Comparison of ENCODE assay signal across 22 mouse cellular contexts in the genomic region with DNA sequence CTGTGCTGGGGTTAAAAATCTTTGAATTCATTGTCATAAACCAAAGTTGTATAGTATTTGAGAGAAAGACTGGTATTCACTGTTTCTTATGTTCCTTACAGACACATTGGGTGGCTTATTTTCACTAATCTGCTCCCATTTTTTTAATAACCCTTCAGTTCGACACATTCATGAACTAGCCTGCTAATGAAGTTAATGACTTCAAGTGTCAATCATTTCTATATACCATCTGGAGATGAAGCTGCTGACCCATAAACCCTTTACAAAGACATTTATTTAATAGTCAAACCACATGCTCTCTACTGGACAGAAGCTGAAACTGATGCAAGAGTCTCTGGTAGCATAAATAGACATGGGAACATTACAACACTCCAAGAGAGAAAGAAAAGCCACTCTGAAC.
DNase-seq lines count a peak whose midpoint lies in the region; ATAC-seq and TF ChIP-seq lines count a peak whose summit lies in the region.
"Had no signal": no experiment of that assay in that cellular context is flagged by ENCODE, and none has a peak within 500 bp of the region (broad histone marks: within the 10 kb centered on the region; RNA-seq: fewer than 3 reads in every experiment).

No protein-coding gene starts in this region.

- no peak for TF ChIP-seq POLR2A in brain, embryonic 14.5 days (IDR thresholded peaks at IDR 0.05; ENCODE audit: borderline replicate concordance, extremely low read depth, insufficient read depth, insufficient read length, poor library complexity, severe bottlenecking)

- 20% methylated on average over 1 of the region's 1 CpGs for whole genome bisulfite sequencing in forebrain, embryonic 14.5 days
- 23% methylated on average over 1 of the region's 1 CpGs for WGBS in forebrain, embryonic 15.5 days
- WGBS in heart, embryonic 11.5 days (ENCODE audit: insufficient replicate concordance), result 72% methylated on average over 1 of the region's 1 CpGs

- H3K4me2 ChIP-seq in forebrain, embryonic 14.5 days (ENCODE audit: low read length), result no peak overlapping the region
- H3K4me2 ChIP-seq in forebrain, embryonic 15.5 days (replicated peaks), result no peak overlapping the region
- no peak overlapping the region for H3K4me2 ChIP-seq in heart, embryonic 11.5 days
- H3K4me2 ChIP-seq: embryonic facial prominence, embryonic 12.5 days; embryonic facial prominence, embryonic 15.5 days; forebrain, embryonic 12.5 days had no signal

- H3K9me3 ChIP-seq in forebrain, embryonic 14.5 days (replicated peaks; ENCODE audit: control insufficient read depth, low read length), result no peaks in the 10 kb centered on the region
- H3K9me3 ChIP-seq in forebrain, embryonic 15.5 days, result no peaks in the 10 kb centered on the region
- no peaks in the 10 kb centered on the region for H3K9me3 ChIP-seq in heart, embryonic 11.5 days (replicated peaks; ENCODE audit: control insufficient read depth, low read length)
- H3K9me3 ChIP-seq: embryonic facial prominence, embryonic 12.5 days; embryonic facial prominence, embryonic 15.5 days; forebrain, embryonic 10.5 days; forebrain, embryonic 12.5 days had no signal

- H3K27me3 ChIP-seq in forebrain, embryonic 14.5 days (replicated peaks; ENCODE audit: control insufficient read depth, insufficient read depth, low read length), result no peaks in the 10 kb centered on the region
- H3K27me3 ChIP-seq in forebrain, embryonic 15.5 days, result no peaks in the 10 kb centered on the region
- no peaks in the 10 kb centered on the region for H3K27me3 ChIP-seq in heart, embryonic 11.5 days (ENCODE audit: control insufficient read depth, insufficient read depth, low read length)
- H3K27me3 ChIP-seq: embryonic facial prominence, embryonic 12.5 days; embryonic facial prominence, embryonic 15.5 days; forebrain, embryonic 12.5 days; Patski had no signal

- no peaks in the 10 kb centered on the region for H3K4me1 ChIP-seq in forebrain, embryonic 14.5 days (ENCODE audit: control insufficient read depth, insufficient read depth, low read length)
- H3K4me1 ChIP-seq in forebrain, embryonic 15.5 days, result no peaks in the 10 kb centered on the region
- no peaks in the 10 kb centered on the region for H3K4me1 ChIP-seq in heart, embryonic 11.5 days (ENCODE audit: control insufficient read depth, insufficient read depth, low read length)
- H3K4me1 ChIP-seq: embryonic facial prominence, embryonic 12.5 days; embryonic facial prominence, embryonic 15.5 days; forebrain, embryonic 10.5 days; forebrain, embryonic 12.5 days had no signal

- no peaks in the 10 kb centered on the region for H3K36me3 ChIP-seq in forebrain, embryonic 14.5 days (ENCODE audit: control insufficient read depth, insufficient read depth, low read length)
- no peaks in the 10 kb centered on the region for H3K36me3 ChIP-seq in forebrain, embryonic 15.5 days
- no peaks in the 10 kb centered on the region for H3K36me3 ChIP-seq in heart, embryonic 11.5 days (ENCODE audit: control insufficient read depth, insufficient read depth, low read length)
- H3K36me3 ChIP-seq: embryonic facial prominence, embryonic 12.5 days; embryonic facial prominence, embryonic 15.5 days; forebrain, embryonic 10.5 days; forebrain, embryonic 12.5 days had no signal

- no peak for ATAC-seq in forebrain, embryonic 14.5 days
- no peak for ATAC-seq in forebrain, embryonic 15.5 days (replicated peaks)
- ATAC-seq in heart, embryonic 11.5 days (replicated peaks; ENCODE audit: insufficient number of reproducible peaks, low FRiP score, low TSS enrichment), result no peak
- ATAC-seq: activated CD4-positive, CD25-positive, alpha-beta regulatory T cell, adult 4 months; forebrain, embryonic 16.5 days had no signal

- no peak overlapping the region for H3K9ac ChIP-seq in forebrain, embryonic 14.5 days (ENCODE audit: low read length)
- H3K9ac ChIP-seq in forebrain, embryonic 15.5 days (replicated peaks), result no peak overlapping the region
- H3K9ac ChIP-seq in heart, embryonic 11.5 days (ENCODE audit: low read depth, low read length), result no peak overlapping the region
- H3K9ac ChIP-seq: embryonic facial prominence, embryonic 12.5 days; embryonic facial prominence, embryonic 15.5 days; forebrain, embryonic 12.5 days had no signal

- no peak for TF ChIP-seq CTCF in brain, embryonic 14.5 days (IDR thresholded peaks at IDR 0.05; ENCODE audit: borderline replicate concordance, extremely low read depth, insufficient read depth, insufficient read length)

- H3K27ac ChIP-seq in forebrain, embryonic 14.5 days (ENCODE audit: low read depth, low read length), result no peak overlapping the region
- H3K27ac ChIP-seq in forebrain, embryonic 15.5 days (replicated peaks), result no peak overlapping the region
- H3K27ac ChIP-seq in heart, embryonic 11.5 days (ENCODE audit: low read depth, low read length), result no peak overlapping the region
- H3K27ac ChIP-seq: embryonic facial prominence, embryonic 12.5 days; embryonic facial prominence, embryonic 15.5 days; forebrain, embryonic 10.5 days; forebrain, embryonic 12.5 days had no signal

- no peak overlapping the region for H3K4me3 ChIP-seq in forebrain, embryonic 14.5 days (ENCODE audit: low read depth, low read length)
- H3K4me3 ChIP-seq in forebrain, embryonic 15.5 days, result no peak overlapping the region
- H3K4me3 ChIP-seq in heart, embryonic 11.5 days (ENCODE audit: low read depth, low read length), result no peak overlapping the region
- H3K4me3 ChIP-seq: embryonic facial prominence, embryonic 12.5 days; embryonic facial prominence, embryonic 15.5 days; erythroblast, embryonic 14.5 days; forebrain, embryonic 10.5 days; forebrain, embryonic 12.5 days had no signal

- DNase-seq in forebrain, embryonic 14.5 days (ENCODE audit: low spot score), result peak; percentile 1
- DNase-seq in brain, embryonic 14.5 days (ENCODE audit: low read depth), result peak; percentile 17
- DNase-seq in retina, postnatal 1 day, result peak; percentile 82
- DNase-seq in right cerebral cortex, postnatal 14 days, result no peak
- DNase-seq: adrenal gland, adult 2 months; adrenal gland, postnatal 10 days; adrenal gland, postnatal 25 days; cerebellum, adult 11-12 months; cerebellum, adult 2 months; cerebellum, adult 9-10 months; cerebellum, postnatal 10 days; cerebellum, postnatal 25 days had no signal
